Mouse (Mus musculus): Measurements from ENCODE around the gene Dot1l. TPM values are rescaled to one million over a fixed set of nuclear protein-coding genes. Genes with fewer than 3 reads are reported as not detected.

Dot1l gene
- polyA plus RNA-seq, 1 experiment = 121 TPM

DNA sequence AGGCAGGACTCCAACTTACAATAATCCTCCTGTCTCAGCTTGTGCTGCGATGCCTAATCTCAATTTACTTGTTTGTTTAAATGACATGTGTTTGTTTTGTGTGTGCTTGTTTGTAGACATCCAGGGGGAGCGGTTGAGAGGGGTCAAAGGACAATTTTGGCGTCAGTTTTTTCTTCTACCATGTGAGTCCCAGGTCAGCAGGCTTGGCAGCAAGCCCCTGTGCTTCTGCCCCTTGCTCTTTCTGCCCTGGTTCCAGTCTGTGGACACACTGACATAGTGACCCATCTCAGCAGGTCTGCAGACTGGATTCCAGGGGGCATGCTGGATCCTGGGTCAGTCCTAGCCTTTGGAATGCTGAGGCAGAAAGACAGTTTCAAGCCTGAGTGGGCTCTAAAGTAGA lies 64.4 kb downstream of the Dot1l start:
- TF ChIP-seq POLR2A (IDR thresholded peaks at IDR 0.05; ENCODE audit: control insufficient read depth, extremely low read depth, insufficient read depth, low read length, poor library complexity) (no peak), CTCF (IDR thresholded peaks at IDR 0.05; ENCODE audit: borderline replicate concordance, control insufficient read depth, extremely low read depth, insufficient read depth, low read length, poor library complexity) (no peak)

DNA sequence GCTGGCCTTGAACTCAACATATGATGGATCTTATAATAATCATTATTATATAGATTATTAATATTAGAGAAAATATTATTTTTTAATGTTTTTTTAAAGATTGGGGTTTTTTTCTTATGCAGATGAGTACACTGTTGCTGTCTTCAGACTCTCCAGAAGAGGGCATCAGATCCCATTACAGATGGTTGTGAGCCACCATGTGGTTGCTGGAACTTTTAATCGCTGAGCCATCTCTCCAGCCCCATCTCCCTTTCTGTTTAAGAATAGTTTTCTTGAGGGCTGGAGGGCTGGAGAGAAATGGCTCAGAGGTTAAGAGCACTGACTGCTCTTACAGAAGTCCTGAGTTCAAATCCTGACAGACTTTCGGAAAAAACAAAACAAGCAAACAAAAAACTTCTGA lies 67.0 kb downstream of the Dot1l start:
- Histone ChIP-seq H3K4me1 (replicated peaks; ENCODE audit: control insufficient read depth, insufficient read depth, low read length) (peaks cover 12% of the 10 kb centered on the region), H3K4me3 (ENCODE audit: control insufficient read depth, insufficient read depth, low read length) (no peak overlapping the region), H3K27me3 (ENCODE audit: control insufficient read depth, insufficient read depth, low read length) (no peaks in the 10 kb centered on the region), H3K27ac (ENCODE audit: control insufficient read depth, insufficient read depth, low read length) (no peak overlapping the region), H3K36me3 (ENCODE audit: control insufficient read depth, insufficient read depth, low read length) (no peaks in the 10 kb centered on the region)
- DNase-seq = peak; percentile 38
- TF ChIP-seq CTCF (IDR thresholded peaks at IDR 0.05; ENCODE audit: borderline replicate concordance, control insufficient read depth, extremely low read depth, insufficient read depth, low read length, poor library complexity) (no peak), POLR2A (IDR thresholded peaks at IDR 0.05; ENCODE audit: control insufficient read depth, extremely low read depth, insufficient read depth, low read length, poor library complexity) (no peak)
- WGBS = 49% methylated on average over 2 of the region's 2 CpGs

More for the DNA sequence above, 64.4 kb downstream of the Dot1l start:
- WGBS = 85% methylated on average over 3 of the region's 3 CpGs
- Histone ChIP-seq H3K4me3 (ENCODE audit: control insufficient read depth, insufficient read depth, low read length) (no peak overlapping the region), H3K4me1 (replicated peaks; ENCODE audit: control insufficient read depth, insufficient read depth, low read length) (peaks cover 6% of the 10 kb centered on the region), H3K36me3 (ENCODE audit: control insufficient read depth, insufficient read depth, low read length) (no peaks in the 10 kb centered on the region), H3K27ac (ENCODE audit: control insufficient read depth, insufficient read depth, low read length) (no peak overlapping the region), H3K27me3 (ENCODE audit: control insufficient read depth, insufficient read depth, low read length) (no peaks in the 10 kb centered on the region)
- DNase-seq = no peak

DNA sequence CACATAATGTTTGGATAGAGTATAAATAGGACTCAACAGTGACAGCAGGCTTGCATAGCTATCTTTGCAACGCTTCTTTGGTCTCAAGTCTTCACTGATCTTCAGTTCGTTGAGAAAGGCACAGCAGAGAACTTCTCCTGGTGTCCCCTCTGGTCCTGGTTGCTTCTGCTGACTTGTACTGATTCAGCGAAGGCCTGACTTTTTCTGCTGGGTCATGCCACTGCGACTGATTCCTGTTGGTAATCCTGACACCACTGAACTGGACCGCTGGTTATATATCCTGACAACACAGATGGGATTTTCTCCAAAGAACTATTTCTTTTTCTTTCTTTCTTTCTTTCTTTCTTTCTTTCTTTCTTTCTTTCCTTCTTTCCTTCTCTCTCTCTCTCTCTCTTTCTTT lies 67.5 kb downstream of the Dot1l start:
- no peaks in the 10 kb centered on the region for H3K36me3 ChIP-seq (ENCODE audit: control insufficient read depth, insufficient read depth, low read length)
- no peak for DNase-seq
- TF ChIP-seq CTCF (IDR thresholded peaks at IDR 0.05; ENCODE audit: borderline replicate concordance, control insufficient read depth, extremely low read depth, insufficient read depth, low read length, poor library complexity) (no peak), POLR2A (IDR thresholded peaks at IDR 0.05; ENCODE audit: control insufficient read depth, extremely low read depth, insufficient read depth, low read length, poor library complexity) (no peak)
- 82% methylated on average over 5 of the region's 5 CpGs for WGBS
- peaks cover 13% of the 10 kb centered on the region for H3K4me1 ChIP-seq (replicated peaks; ENCODE audit: control insufficient read depth, insufficient read depth, low read length)
- no peak overlapping the region for H3K27ac ChIP-seq (ENCODE audit: control insufficient read depth, insufficient read depth, low read length)
- H3K4me3 ChIP-seq (ENCODE audit: control insufficient read depth, insufficient read depth, low read length) = no peak overlapping the region
- no peaks in the 10 kb centered on the region for H3K27me3 ChIP-seq (ENCODE audit: control insufficient read depth, insufficient read depth, low read length)

DNA sequence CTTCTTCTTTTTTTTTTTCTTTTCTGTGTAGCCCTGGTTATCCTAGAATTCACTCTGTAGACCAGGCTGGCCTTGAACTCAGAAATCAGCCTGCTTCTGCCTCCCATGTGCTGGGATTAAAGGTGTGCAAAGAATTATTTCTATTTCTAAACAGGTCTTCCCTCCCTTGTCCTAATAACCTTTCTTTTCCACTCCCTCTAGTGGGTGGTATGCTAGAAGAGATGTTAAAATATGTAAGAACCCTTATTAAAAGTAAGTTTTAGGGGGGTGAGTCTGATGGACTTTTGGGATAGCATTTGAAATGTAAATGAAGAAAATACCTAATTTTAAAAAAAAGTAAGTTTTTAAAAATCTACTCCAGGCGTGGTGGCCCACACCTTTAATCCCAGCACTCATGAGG lies 68.3 kb downstream of the Dot1l start:
- no peak for DNase-seq
- peak overlapping the region; percentile 92; the same call in 1 of the 2 replicates for H3K27ac ChIP-seq (ENCODE audit: control insufficient read depth, insufficient read depth, low read length)
- no peaks in the 10 kb centered on the region for H3K27me3 ChIP-seq (ENCODE audit: control insufficient read depth, insufficient read depth, low read length)
- H3K36me3 ChIP-seq (ENCODE audit: control insufficient read depth, insufficient read depth, low read length) = no peaks in the 10 kb centered on the region
- peaks cover 21% of the 10 kb centered on the region for H3K4me1 ChIP-seq (replicated peaks; ENCODE audit: control insufficient read depth, insufficient read depth, low read length)
- no peak for TF ChIP-seq POLR2A (IDR thresholded peaks at IDR 0.05; ENCODE audit: control insufficient read depth, extremely low read depth, insufficient read depth, low read length, poor library complexity)
- no peak for TF ChIP-seq CTCF (IDR thresholded peaks at IDR 0.05; ENCODE audit: borderline replicate concordance, control insufficient read depth, extremely low read depth, insufficient read depth, low read length, poor library complexity)
- WGBS = 88% methylated on average over 1 of the region's 1 CpGs
- H3K4me3 ChIP-seq (ENCODE audit: control insufficient read depth, insufficient read depth, low read length) = no peak overlapping the region

DNA sequence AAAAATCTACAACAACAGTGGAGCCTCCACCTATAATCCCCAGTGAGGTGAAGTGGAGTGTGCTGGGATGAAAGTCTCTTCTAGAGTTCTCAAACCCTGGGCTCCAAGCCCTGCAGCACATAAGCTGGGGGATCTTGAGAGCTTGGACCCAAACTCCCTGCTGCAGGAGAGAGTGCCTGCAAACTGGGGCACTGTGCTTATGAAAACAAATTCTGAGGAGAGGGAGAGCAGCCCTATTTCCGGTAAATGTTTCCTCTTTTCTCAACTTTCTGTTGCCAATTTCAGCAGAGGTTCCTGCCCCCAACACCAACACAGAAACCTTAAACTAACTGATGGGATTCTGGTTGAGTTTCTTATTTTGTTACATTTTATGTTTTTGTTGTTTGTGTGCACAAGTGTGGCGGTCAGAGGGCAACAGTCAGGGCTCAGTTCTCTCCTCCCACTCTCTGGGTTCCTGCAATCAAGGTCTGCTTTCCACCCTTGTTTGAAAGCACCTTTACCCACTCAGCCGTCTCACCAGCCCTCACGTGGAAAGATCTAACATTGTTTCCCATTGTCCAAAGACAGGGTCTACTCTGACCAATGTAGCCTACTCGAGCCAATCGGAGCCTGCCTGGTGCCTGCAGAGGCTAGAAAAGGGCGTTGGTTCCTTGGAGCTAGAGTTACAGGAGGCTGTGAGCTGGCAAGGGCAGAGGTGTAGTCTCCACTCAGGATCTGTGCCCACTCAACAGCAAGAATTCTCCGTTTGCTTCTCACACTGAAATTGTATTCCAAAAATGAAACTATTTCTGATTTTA lies 69.0 kb downstream of the Dot1l start:
- Histone ChIP-seq H3K4me3 (ENCODE audit: control insufficient read depth, insufficient read depth, low read length) (peak overlapping the region; percentile 12), H3K36me3 (ENCODE audit: control insufficient read depth, insufficient read depth, low read length) (no peaks in the 10 kb centered on the region), H3K27me3 (ENCODE audit: control insufficient read depth, insufficient read depth, low read length) (no peaks in the 10 kb centered on the region), H3K27ac (ENCODE audit: control insufficient read depth, insufficient read depth, low read length) (peak overlapping the region; percentile 92), H3K4me1 (replicated peaks; ENCODE audit: control insufficient read depth, insufficient read depth, low read length) (peaks cover 21% of the 10 kb centered on the region)
- no peak for TF ChIP-seq CTCF (IDR thresholded peaks at IDR 0.05; ENCODE audit: borderline replicate concordance, control insufficient read depth, extremely low read depth, insufficient read depth, low read length, poor library complexity)
- TF ChIP-seq POLR2A (IDR thresholded peaks at IDR 0.05; ENCODE audit: control insufficient read depth, extremely low read depth, insufficient read depth, low read length, poor library complexity) = peak; percentile 56; the same call in 1 of the 2 replicates
- WGBS = 10% methylated on average over 8 of the region's 8 CpGs
- DNase-seq = peak; percentile 45

DNA sequence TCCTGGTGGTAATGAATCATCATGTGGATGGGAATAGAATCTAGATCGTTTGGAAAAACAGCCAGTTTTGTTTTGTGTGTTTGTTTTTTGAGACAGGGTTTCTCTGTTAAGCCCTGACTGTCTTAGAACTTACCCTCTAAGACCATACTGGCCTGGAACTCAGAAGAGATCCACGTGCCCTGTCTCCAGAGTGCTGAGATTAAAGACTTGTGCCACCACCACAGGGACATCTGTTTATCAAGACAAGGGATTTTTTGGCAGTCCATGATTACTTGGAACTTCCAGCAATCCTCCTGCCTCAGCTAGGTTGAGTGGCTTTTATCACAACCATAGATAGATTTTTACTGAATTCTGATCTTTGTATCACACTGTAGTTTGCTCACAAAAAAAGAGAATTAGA lies 69.8 kb downstream of the Dot1l start:
- TF ChIP-seq POLR2A (IDR thresholded peaks at IDR 0.05; ENCODE audit: control insufficient read depth, extremely low read depth, insufficient read depth, low read length, poor library complexity) = no peak
- no peak for TF ChIP-seq CTCF (IDR thresholded peaks at IDR 0.05; ENCODE audit: borderline replicate concordance, control insufficient read depth, extremely low read depth, insufficient read depth, low read length, poor library complexity)
- Histone ChIP-seq H3K36me3 (ENCODE audit: control insufficient read depth, insufficient read depth, low read length) (peaks cover 8% of the 10 kb centered on the region), H3K27ac (ENCODE audit: control insufficient read depth, insufficient read depth, low read length) (peak overlapping the region; percentile 92; the same call in 1 of the 2 replicates), H3K4me1 (replicated peaks; ENCODE audit: control insufficient read depth, insufficient read depth, low read length) (peaks cover 21% of the 10 kb centered on the region), H3K27me3 (ENCODE audit: control insufficient read depth, insufficient read depth, low read length) (no peaks in the 10 kb centered on the region), H3K4me3 (ENCODE audit: control insufficient read depth, insufficient read depth, low read length) (no peak overlapping the region)
- WGBS = 38% methylated on average over 2 of the region's 2 CpGs
- DNase-seq = no peak

Measured in thymus, adult 2 months (tissue).